Comparison of ENCODE assay signal across 8 mouse cellular contexts in genomic region chr8:126473802-126474298, GRCm38 (mm10). TPM values are rescaled to one million over a fixed set of nuclear protein-coding genes. Genes with fewer than 3 reads are reported as not detected.
A peak's percentile ranks its signal among the peaks of the same experiment; 100 is the strongest.
DNase-seq lines count a peak whose midpoint lies in the region; ATAC-seq lines count a peak whose summit lies in the region.

No protein-coding gene starts in this region.

- H3K4me1 ChIP-seq in heart, embryonic 11.5 days (ENCODE audit: control insufficient read depth, insufficient read depth, low read length): peaks cover 7% of the 10 kb centered on the region
- H3K4me1 ChIP-seq in forebrain, embryonic 13.5 days: peaks cover 17% of the 10 kb centered on the region
- peaks cover 13% of the 10 kb centered on the region for H3K4me1 ChIP-seq in liver, embryonic 11.5 days (replicated peaks; ENCODE audit: control insufficient read depth, insufficient read depth, low read length)

- peak overlapping the region; percentile 50; the same call in 1 of the 2 replicates for H3K27ac ChIP-seq in heart, embryonic 11.5 days (ENCODE audit: low read depth, low read length)
- H3K27ac ChIP-seq in forebrain, embryonic 13.5 days: peak overlapping the region; percentile 89
- H3K27ac ChIP-seq in liver, embryonic 11.5 days (ENCODE audit: low read depth, low read length): peak overlapping the region; percentile 58

- DNase-seq in heart, postnatal 10 days: no peak
- DNase-seq in ES-CJ7 (ENCODE audit: low read depth, low spot score): peak; percentile 38
- no peak for DNase-seq in liver, embryonic 11.5 days (ENCODE audit: low spot score)
- DNase-seq in adrenal gland, postnatal 4 days (ENCODE audit: low spot score in 2 of 2): no peak
- no peak for DNase-seq in right cerebral cortex, postnatal 25 days
- no peak for DNase-seq in ovary, postnatal 14 days (ENCODE audit: low spot score)

- no peaks in the 10 kb centered on the region for H3K36me3 ChIP-seq in heart, embryonic 11.5 days (ENCODE audit: control insufficient read depth, insufficient read depth, low read length)
- H3K36me3 ChIP-seq in forebrain, embryonic 13.5 days (ENCODE audit: poor library complexity, severe bottlenecking): peaks cover 17% of the 10 kb centered on the region
- H3K36me3 ChIP-seq in liver, embryonic 11.5 days (ENCODE audit: control insufficient read depth, insufficient read depth, low read length): peaks cover 4% of the 10 kb centered on the region

- 14% methylated on average over 16 of the region's 16 CpGs for WGBS in heart, embryonic 11.5 days (ENCODE audit: insufficient replicate concordance)
- WGBS in forebrain, embryonic 13.5 days: 12% methylated on average over 16 of the region's 16 CpGs
- 10% methylated on average over 16 of the region's 16 CpGs for WGBS in liver, embryonic 11.5 days

- intact Hi-C loops in heart, postnatal 10 days (cut with DNase I): loop anchor here (10.0 kb wide), 1 partner anchor 671 kb away; no protein-coding TSS in a partner anchor

- ATAC-seq in heart, embryonic 11.5 days (replicated peaks; ENCODE audit: insufficient number of reproducible peaks, low FRiP score, low TSS enrichment): no peak
- ATAC-seq in forebrain, embryonic 13.5 days: 0 out of 2 replicates have a peak, but pooled peaks have one; percentile 5
- peak; percentile 70 for ATAC-seq in liver, embryonic 11.5 days (replicated peaks; ENCODE audit: low FRiP score)

- H3K4me3 ChIP-seq in heart, embryonic 11.5 days (ENCODE audit: low read depth, low read length): peak overlapping the region; percentile 88
- peak overlapping the region; percentile 88 for H3K4me3 ChIP-seq in forebrain, embryonic 13.5 days
- peak overlapping the region; percentile 87 for H3K4me3 ChIP-seq in liver, embryonic 11.5 days (ENCODE audit: low read depth, low read length)

- H3K27me3 ChIP-seq in heart, embryonic 11.5 days (ENCODE audit: control insufficient read depth, insufficient read depth, low read length): peaks cover 6% of the 10 kb centered on the region; the same call in 1 of the 2 replicates
- peaks cover 10% of the 10 kb centered on the region for H3K27me3 ChIP-seq in forebrain, embryonic 13.5 days
- H3K27me3 ChIP-seq in liver, embryonic 11.5 days (replicated peaks; ENCODE audit: control insufficient read depth, insufficient read depth, low read length): peaks cover 8% of the 10 kb centered on the region

- peak overlapping the region; percentile 77 for H3K9ac ChIP-seq in heart, embryonic 11.5 days (ENCODE audit: low read depth, low read length)
- H3K9ac ChIP-seq in forebrain, embryonic 13.5 days: peak overlapping the region; percentile 82
- peak overlapping the region; percentile 84 for H3K9ac ChIP-seq in liver, embryonic 11.5 days (ENCODE audit: low read depth, low read length)

- H3K4me2 ChIP-seq in heart, embryonic 11.5 days: peak overlapping the region; percentile 91
- H3K4me2 ChIP-seq in forebrain, embryonic 13.5 days: peak overlapping the region; percentile 85
- H3K4me2 ChIP-seq in liver, embryonic 11.5 days: peak overlapping the region; percentile 94

- H3K9me3 ChIP-seq in heart, embryonic 11.5 days (replicated peaks; ENCODE audit: control insufficient read depth, low read length): no peaks in the 10 kb centered on the region
- H3K9me3 ChIP-seq in forebrain, embryonic 13.5 days (replicated peaks): no peaks in the 10 kb centered on the region
- H3K9me3 ChIP-seq in liver, embryonic 11.5 days (ENCODE audit: control insufficient read depth, low read length): no peaks in the 10 kb centered on the region

RNA-seq across cellular contexts. Expression of gene Tarbp1, which starts 1.0 kb away (rescaled TPM):
- 2.2 TPM in 2 replicates for polyA plus RNA-seq in heart, embryonic 11.5 days (2014; fragmentation: Nextera tagmentation; extraction: Ambion mirVana)
- 1 to 10 TPM; 5.7 to 6.2 TPM for total RNA-seq in heart, postnatal 10 days (2021)
- 1.4 and 1.5 TPM in 2 replicates for polyA plus RNA-seq in forebrain, embryonic 13.5 days (2015; fragmentation: Nextera tagmentation; extraction: Ambion mirVana)
- 4.7 and 4.9 TPM in 2 replicates for polyA plus RNA-seq in liver, embryonic 11.5 days (2014; fragmentation: Nextera tagmentation; extraction: Ambion mirVana)
- 10 to 100 TPM; 11.0 to 11.2 TPM for total RNA-seq in adrenal gland, postnatal 4 days (2021)

RNA-seq across cellular contexts. Expression of gene Coa6, which starts 51.5 kb away (rescaled TPM):
- polyA plus RNA-seq in heart, embryonic 11.5 days (2014; fragmentation: Nextera tagmentation; extraction: Ambion mirVana): 58.2 and 58.7 TPM in 2 replicates
- total RNA-seq in heart, postnatal 10 days (2021): 10 to 100 TPM; 25.4 to 26.5 TPM
- 46.2 and 51.9 TPM in 2 replicates for polyA plus RNA-seq in forebrain, embryonic 13.5 days (2015; fragmentation: Nextera tagmentation; extraction: Ambion mirVana)
- polyA plus RNA-seq in liver, embryonic 11.5 days (2014; fragmentation: Nextera tagmentation; extraction: Ambion mirVana): 57.4 and 57.9 TPM in 2 replicates
- 10 to 100 TPM; 31.5 to 34.7 TPM for total RNA-seq in adrenal gland, postnatal 4 days (2021)
